Mouse (Mus musculus) ES-E14 (cell line): ENCODE measurements around the gene Thap8. TPM values are rescaled to one million over a fixed set of nuclear protein-coding genes. Genes with fewer than 3 reads are reported as not detected.

ENCODE experiments used
- DNase-seq: peaks from one replicate; pipeline ENCODE4 v3.0.0-alpha.2; 2013; ENCODE audit warnings: low read depth, low spot score
- H3K27ac ChIP-seq: 2 replicates; pipeline ENCODE4 v1.5.1; 2012; ENCODE audit warnings: low read depth, mild to moderate bottlenecking, low read length, moderate library complexity, mixed read lengths; ENCODE audit not compliant: poor library complexity, insufficient read depth, severe bottlenecking
- H3K36me3 ChIP-seq: 2 replicates; pipeline ENCODE4 v1.6.1; 2012; ENCODE audit warnings: mild to moderate bottlenecking, low read length, moderate library complexity, mixed read lengths; ENCODE audit not compliant: control insufficient read depth, poor library complexity, insufficient read depth, severe bottlenecking
- H3K4me1 ChIP-seq, 2 experiments: fragments of 150-350 bp in 1 of 2; sonication (generic) in 1 of 2; 2 replicates each; pipeline ENCODE4 v1.6.1; 2012; ENCODE audit warnings: low read length in 2 of 2, mild to moderate bottlenecking in 1 of 2, mixed read lengths in 1 of 2; ENCODE audit not compliant: control insufficient read depth in 2 of 2, insufficient read depth in 2 of 2, poor library complexity in 1 of 2
- H3K4me3 ChIP-seq, 2 experiments: fragments of 150-350 bp in 1 of 2; sonication (generic) in 1 of 2; 2 replicates each; pipeline ENCODE4 v1.5.1; 2012; ENCODE audit warnings: low read length in 2 of 2, low read depth in 1 of 2, mild to moderate bottlenecking in 1 of 2, mixed read lengths in 1 of 2; ENCODE audit not compliant: insufficient read depth in 1 of 2, poor library complexity in 1 of 2, severe bottlenecking in 1 of 2
- H3K9ac ChIP-seq: 2 replicates; pipeline ENCODE4 v1.6.1; 2012; ENCODE audit warnings: low read depth, mild to moderate bottlenecking, low read length, mixed read lengths; ENCODE audit not compliant: poor library complexity, insufficient read depth, severe bottlenecking
- H3K9me3 ChIP-seq: fragments of 150-350 bp; sonication (generic); 2 replicates; pipeline ENCODE4 v1.6.1; 2012; ENCODE audit warnings: low read depth, mild to moderate bottlenecking, low read length; ENCODE audit not compliant: control insufficient read depth, insufficient read depth
- CHD2 ChIP-seq: IDR thresholded peaks from 2 replicates; pipeline ENCODE4 v1.6.1; 2014; ENCODE audit warnings: mild to moderate bottlenecking, low read depth, low read length, inconsistent platforms
- HCFC1 ChIP-seq: IDR thresholded peaks from 2 replicates; pipeline ENCODE4 v1.6.1; 2012; ENCODE audit warnings: low read length, inconsistent platforms, borderline replicate concordance; ENCODE audit not compliant: insufficient read depth
- MAFK ChIP-seq: IDR thresholded peaks from 2 replicates; pipeline ENCODE4 v1.6.1; 2014; ENCODE audit warnings: mild to moderate bottlenecking, low read depth, low read length, inconsistent platforms; ENCODE audit not compliant: insufficient read depth
- ZC3H11A ChIP-seq: IDR thresholded peaks from 2 replicates; pipeline ENCODE4 v1.6.1; 2012; ENCODE audit warnings: low read depth, mild to moderate bottlenecking, inconsistent platforms, low read length, borderline replicate concordance
- ZNF384 ChIP-seq: IDR thresholded peaks from 2 replicates; pipeline ENCODE4 v1.6.1; 2012; ENCODE audit warnings: low read depth, low read length, inconsistent platforms
- in situ Hi-C, 2 experiments: fragments of 600-800 bp; cut with MboI; formaldehyde crosslinking; loops; one replicate each; pipeline ENCODE4 v1.15.1; 2025; ENCODE audit warnings: low sequenced_read_pairs in 2 of 2, inconsistent platforms in 1 of 2; ENCODE audit not compliant: unreplicated experiment in 2 of 2
- total RNA-seq: library from RNA; depleted of rRNA; stranded (reverse); fragments of 300-350 nt; gene quantifications from 2 replicates; pipeline ENCODE4 v1.2.3, GENCODE M21; 2012

Thap8 gene
- total RNA-seq, 1 experiment, result 1.2 TPM

DNA sequence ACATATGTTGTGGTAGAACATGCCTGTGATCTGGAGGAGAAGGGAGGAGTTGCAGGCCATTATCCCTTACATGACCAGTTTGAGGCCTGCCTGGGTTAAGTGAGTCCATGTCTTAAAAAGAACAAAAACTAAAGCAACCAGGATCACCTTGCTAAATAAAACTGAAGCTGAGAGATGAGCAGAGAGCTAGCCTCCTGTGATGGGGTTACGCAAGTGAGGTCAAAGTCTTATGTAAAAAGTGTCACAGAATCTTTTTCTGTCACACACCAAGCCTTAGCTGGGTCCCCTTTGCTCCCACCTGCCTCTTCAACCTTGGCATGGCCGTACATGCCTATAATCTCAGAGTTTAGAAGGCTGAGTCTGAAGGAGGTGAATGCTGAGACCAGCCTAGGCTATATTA lies 41.1 kb downstream of the Thap8 start:
- TF ChIP-seq CHD2, result no peak
- TF ChIP-seq HCFC1, result no peak
- TF ChIP-seq ZC3H11A, result no peak
- no peak for TF ChIP-seq MAFK
- TF ChIP-seq ZNF384, result no peak
- DNase-seq, result no peak
- peaks cover 5% of the 10 kb centered on the region; the same call in 1 of the 2 replicates for H3K36me3 ChIP-seq
- no peak overlapping the region for H3K27ac ChIP-seq
- peak overlapping the region in 1 of 2 experiments; percentile 98; a peak in 2 of 4 replicates for H3K4me3 ChIP-seq
- no peak overlapping the region; the same call in 1 of the 2 replicates for H3K9ac ChIP-seq
- no peaks in the 10 kb centered on the region for H3K9me3 ChIP-seq
- H3K4me1 ChIP-seq, result peaks cover 3 to 4% of the 10 kb centered on the region in 2 experiments; a peak in 2 of 4 replicates
- in situ Hi-C loops, result no loop called here

- peaks cover 3% of the 10 kb centered on the region; the same call in 1 of the 2 replicates for H3K36me3 ChIP-seq
- peak; percentile 72 for DNase-seq
- peak within 1 kb of the TSS; percentile 56; the same call in 1 of the 2 replicates for H3K27ac ChIP-seq
- peak within 1 kb of the TSS; percentile 92 to 98 for H3K4me3 ChIP-seq
- no peaks in the 10 kb centered on the region for H3K9me3 ChIP-seq
- peaks cover 3 to 4% of the 10 kb centered on the region in 2 experiments; a peak in 2 of 4 replicates for H3K4me1 ChIP-seq
- in situ Hi-C loops, result no loop called here
- H3K9ac ChIP-seq, result peak within 1 kb of the TSS; percentile 84
- TF ChIP-seq HCFC1 (0 out of 2 replicates have a peak, but pooled peaks have one; percentile 50), MAFK (no peak)
These were observed 41.8 kb downstream of the Thap8 start, which contains the start of gene E130208F15Rik for GRCm38 (mm10) chr7:30321539-30322284. Gene E130208F15Rik (plus strand): TSS chr7:30321740.

DNA sequence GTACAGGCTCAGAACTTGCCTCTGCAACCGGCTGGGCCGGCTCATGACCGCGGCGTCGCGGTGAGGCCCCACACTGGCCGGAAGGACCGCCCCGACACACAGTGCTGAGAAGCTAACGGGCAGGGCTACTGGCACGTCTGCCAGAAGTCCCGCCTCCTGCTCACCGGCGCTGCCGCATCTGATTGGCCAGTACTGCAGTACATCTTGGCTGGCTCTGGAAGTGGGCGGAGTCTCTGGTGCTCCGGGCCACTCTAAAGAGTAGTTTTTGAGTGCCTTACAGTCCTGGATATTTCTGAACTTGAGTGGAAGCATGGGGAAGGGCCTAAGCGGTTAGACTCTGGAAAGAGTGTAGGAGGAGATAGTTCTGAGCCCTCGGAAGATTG lies 42.4 kb downstream of the Thap8 start:
- H3K4me3 ChIP-seq, result peak overlapping the region; percentile 92 to 98
- peak; percentile 89 for DNase-seq
- in situ Hi-C loops, result no loop called here
- H3K27ac ChIP-seq, result peak overlapping the region; percentile 56; the same call in 1 of the 2 replicates
- peaks cover 3% of the 10 kb centered on the region; the same call in 1 of the 2 replicates for H3K36me3 ChIP-seq
- no peak for TF ChIP-seq ZC3H11A
- TF ChIP-seq CHD2, result peak; percentile 55; the same call in 1 of the 2 replicates
- TF ChIP-seq MAFK, result no peak
- H3K9me3 ChIP-seq, result no peaks in the 10 kb centered on the region
- peak overlapping the region; percentile 84 for H3K9ac ChIP-seq
- peaks cover 3 to 4% of the 10 kb centered on the region in 2 experiments; a peak in 2 of 4 replicates for H3K4me1 ChIP-seq

GRCm38 (mm10) chr7:30322865-30323264 lies 43.0 kb downstream of the Thap8 start:
- H3K4me3 ChIP-seq, result peak overlapping the region; percentile 62 to 98
- TF ChIP-seq ZC3H11A (no peak), CHD2 (no peak), HCFC1 (no peak), ZNF384 (no peak), MAFK (no peak)
- no peaks in the 10 kb centered on the region for H3K9me3 ChIP-seq
- H3K36me3 ChIP-seq, result peaks cover 3% of the 10 kb centered on the region; the same call in 1 of the 2 replicates
- in situ Hi-C loops, result no loop called here
- peak overlapping the region; percentile 76; the same call in 1 of the 2 replicates for H3K9ac ChIP-seq
- H3K4me1 ChIP-seq, result peaks cover 3 to 4% of the 10 kb centered on the region in 2 experiments; a peak in 2 of 4 replicates
- no peak for DNase-seq
- H3K27ac ChIP-seq, result peak overlapping the region; percentile 56; the same call in 1 of the 2 replicates
